Mouse (Mus musculus): ENCODE measurements around the gene Coq10a. TPM values are rescaled to one million over a fixed set of nuclear protein-coding genes. Genes with fewer than 3 reads are reported as not detected.
A peak's percentile ranks its signal among the peaks of the same experiment; 100 is the strongest.

Gene Coq10a
- polyA plus RNA-seq, 1 experiment from 2014 or later = 8.5 TPM

- Histone ChIP-seq H3K27ac (ENCODE audit: low read depth) (peak overlapping the region; percentile 86), H3K4me2 (ENCODE audit: low read depth, low read length) (peak overlapping the region; percentile 70), H3K9me3 (ENCODE audit: low read length) (no peaks in the 10 kb centered on the region), H3K36me3 (replicated peaks; ENCODE audit: insufficient read depth, low read length) (peaks cover 44% of the 10 kb centered on the region), H3K9ac (replicated peaks) (peak overlapping the region; percentile 82), H3K4me1 (ENCODE audit: insufficient read depth) (peaks cover 14% of the 10 kb centered on the region), H3K27me3 (ENCODE audit: insufficient read depth, low read length) (no peaks in the 10 kb centered on the region), H3K4me3 (ENCODE audit: low read depth, low read length) (peak overlapping the region; percentile 62)
- WGBS (ENCODE audit: insufficient replicate concordance) = 46% methylated on average over 8 of the region's 8 CpGs
- TF ChIP-seq EP300 (IDR thresholded peaks at IDR 0.05; ENCODE audit: low read depth) (no peak), CTCF (IDR thresholded peaks at IDR 0.05; ENCODE audit: low read depth) (no peak)
- ATAC-seq = no peak
- DNase-seq = no peak
Observed at GRCm38 (mm10) chr10:128323516-128323915, 45.3 kb downstream of the Coq10a start.

GRCm38 (mm10) chr10:128322141-128323108 is 46.4 kb downstream of the Coq10a start, which contains the start of gene Cnpy2:
Gene Cnpy2 (plus strand): TSS chr10:128322459.
- 1% methylated on average over 40 of the region's 40 CpGs for WGBS (ENCODE audit: insufficient replicate concordance)
- peak within 1 kb of the TSS; percentile 86 for H3K27ac ChIP-seq (ENCODE audit: low read depth)
- peak; percentile 85 for DNase-seq
- no peaks in the 10 kb centered on the region for H3K9me3 ChIP-seq (ENCODE audit: low read length)
- H3K27me3 ChIP-seq (ENCODE audit: insufficient read depth, low read length) = no peaks in the 10 kb centered on the region
- H3K36me3 ChIP-seq (replicated peaks; ENCODE audit: insufficient read depth, low read length) = peaks cover 49% of the 10 kb centered on the region
- peaks cover 14% of the 10 kb centered on the region for H3K4me1 ChIP-seq (ENCODE audit: insufficient read depth)
- no peak for TF ChIP-seq CTCF (IDR thresholded peaks at IDR 0.05; ENCODE audit: low read depth)
- TF ChIP-seq EP300 (IDR thresholded peaks at IDR 0.05; ENCODE audit: low read depth) = 0 out of 2 replicates have a peak, but pooled peaks have one; percentile 41
- H3K4me2 ChIP-seq (ENCODE audit: low read depth, low read length) = peak within 1 kb of the TSS; percentile 70
- H3K4me3 ChIP-seq (ENCODE audit: low read depth, low read length) = peak within 1 kb of the TSS; percentile 62
- H3K9ac ChIP-seq (replicated peaks) = peak within 1 kb of the TSS; percentile 82
- peak; percentile 81 for ATAC-seq

- no peak for ATAC-seq
- H3K36me3 ChIP-seq (replicated peaks; ENCODE audit: insufficient read depth, low read length) = peaks cover 50% of the 10 kb centered on the region
- H3K27me3 ChIP-seq (ENCODE audit: insufficient read depth, low read length) = no peaks in the 10 kb centered on the region
- H3K4me2 ChIP-seq (ENCODE audit: low read depth, low read length) = peak overlapping the region; percentile 70
- peaks cover 14% of the 10 kb centered on the region for H3K4me1 ChIP-seq (ENCODE audit: insufficient read depth)
- H3K9ac ChIP-seq (replicated peaks) = no peak overlapping the region
- H3K9me3 ChIP-seq (ENCODE audit: low read length) = no peaks in the 10 kb centered on the region
- 51% methylated on average over 12 of the region's 12 CpGs for WGBS (ENCODE audit: insufficient replicate concordance)
- H3K4me3 ChIP-seq (ENCODE audit: low read depth, low read length) = peak overlapping the region; percentile 62
- no peak for DNase-seq
- no peak for TF ChIP-seq CTCF (IDR thresholded peaks at IDR 0.05; ENCODE audit: low read depth)
- no peak for TF ChIP-seq EP300 (IDR thresholded peaks at IDR 0.05; ENCODE audit: low read depth)
- no peak overlapping the region for H3K27ac ChIP-seq (ENCODE audit: low read depth)
Observed at GRCm38 (mm10) chr10:128321641-128322040, 47.2 kb downstream of the Coq10a start.

- H3K4me1 ChIP-seq (ENCODE audit: insufficient read depth) = no peaks in the 10 kb centered on the region
- H3K9me3 ChIP-seq (ENCODE audit: low read length) = no peaks in the 10 kb centered on the region
- H3K9ac ChIP-seq (replicated peaks) = no peak overlapping the region
- TF ChIP-seq EP300 (IDR thresholded peaks at IDR 0.05; ENCODE audit: low read depth) = no peak
- no peak for TF ChIP-seq CTCF (IDR thresholded peaks at IDR 0.05; ENCODE audit: low read depth)
- H3K27ac ChIP-seq (ENCODE audit: low read depth) = no peak overlapping the region
- peaks cover 82% of the 10 kb centered on the region for H3K36me3 ChIP-seq (replicated peaks; ENCODE audit: insufficient read depth, low read length)
- WGBS (ENCODE audit: insufficient replicate concordance) = 76% methylated on average over 8 of the region's 8 CpGs
- ATAC-seq (peak; percentile 23; the same call in 1 of the 2 replicates), DNase-seq (no peak)
- no peaks in the 10 kb centered on the region for H3K27me3 ChIP-seq (ENCODE audit: insufficient read depth, low read length)
- no peak overlapping the region for H3K4me3 ChIP-seq (ENCODE audit: low read depth, low read length)
- H3K4me2 ChIP-seq (ENCODE audit: low read depth, low read length) = no peak overlapping the region
Observed at GRCm38 (mm10) chr10:128315578-128315977, 53.2 kb downstream of the Coq10a start.

Small RNA genes lying within 50 kb of the gene (microRNA-seq; reads per million reads assigned to microRNA genes)
- gene Gm25361 = not detected
- gene Gm26308 = not detected
- gene Mir6914 = not detected
- 1.2 reads per million for gene Mir6915

Other genes starting within 250 kb of the Coq10a start
- gene Rbms2, start 188.7 kb downstream of the Coq10a start, polyA plus RNA-seq (2015; fragmentation: Nextera tagmentation; extraction: Ambion mirVana) = 4.5 TPM in 2 replicates
- gene Gls2, start 174.5 kb downstream of the Coq10a start, polyA plus RNA-seq (2015; fragmentation: Nextera tagmentation; extraction: Ambion mirVana) = 48.8 and 67.3 TPM in 2 replicates
- 54.0 and 61.1 TPM in 2 replicates for gene Spryd4, start 157.2 kb downstream of the Coq10a start, polyA plus RNA-seq (2015; fragmentation: Nextera tagmentation; extraction: Ambion mirVana)
- gene Mip, start 143.2 kb downstream of the Coq10a start, polyA plus RNA-seq (2015; fragmentation: Nextera tagmentation; extraction: Ambion mirVana) = not detected in 2 replicates
- 15.1 and 18.5 TPM in 2 replicates for gene Timeless, start 136.9 kb downstream of the Coq10a start, polyA plus RNA-seq (2015; fragmentation: Nextera tagmentation; extraction: Ambion mirVana)
- 41.8 and 42.4 TPM in 2 replicates for gene Apon, start 114.9 kb downstream of the Coq10a start, polyA plus RNA-seq (2015; fragmentation: Nextera tagmentation; extraction: Ambion mirVana)
- 1,289 and 1,338 TPM in 2 replicates for gene Apof, start 100.3 kb downstream of the Coq10a start, polyA plus RNA-seq (2015; fragmentation: Nextera tagmentation; extraction: Ambion mirVana)
- gene Stat2, start 98.4 kb downstream of the Coq10a start, polyA plus RNA-seq (2015; fragmentation: Nextera tagmentation; extraction: Ambion mirVana) = 11.3 and 12.1 TPM in 2 replicates
- not detected in 2 replicates for gene Il23a, start 70.2 kb downstream of the Coq10a start, polyA plus RNA-seq (2015; fragmentation: Nextera tagmentation; extraction: Ambion mirVana)
- 9.2 and 10.2 TPM in 2 replicates for gene Pan2, start 65.7 kb downstream of the Coq10a start, polyA plus RNA-seq (2015; fragmentation: Nextera tagmentation; extraction: Ambion mirVana)
- gene Cnpy2, start 46.5 kb downstream of the Coq10a start, polyA plus RNA-seq (2015; fragmentation: Nextera tagmentation; extraction: Ambion mirVana) = 110 and 121 TPM in 2 replicates
- 45.3 and 51.4 TPM in 2 replicates for gene Cs, start 31.3 kb downstream of the Coq10a start, polyA plus RNA-seq (2015; fragmentation: Nextera tagmentation; extraction: Ambion mirVana)
- 2.0 and 2.7 TPM in 2 replicates for gene Ankrd52, start 8.1 kb upstream of the Coq10a start, polyA plus RNA-seq (2015; fragmentation: Nextera tagmentation; extraction: Ambion mirVana)
- gene Slc39a5, start 32.2 kb upstream of the Coq10a start, polyA plus RNA-seq (2015; fragmentation: Nextera tagmentation; extraction: Ambion mirVana) = 59.0 and 64.1 TPM in 2 replicates
- 33.7 and 33.8 TPM in 2 replicates for gene Nabp2, start 42.5 kb upstream of the Coq10a start, polyA plus RNA-seq (2015; fragmentation: Nextera tagmentation; extraction: Ambion mirVana)
- 7.2 and 7.3 TPM in 2 replicates for gene Rnf41, start 42.7 kb upstream of the Coq10a start, polyA plus RNA-seq (2015; fragmentation: Nextera tagmentation; extraction: Ambion mirVana)
- 13.4 and 14.7 TPM in 2 replicates for gene Smarcc2, start 90.3 kb upstream of the Coq10a start, polyA plus RNA-seq (2015; fragmentation: Nextera tagmentation; extraction: Ambion mirVana)
- 437 and 442 TPM in 2 replicates for gene Myl6, start 125.1 kb upstream of the Coq10a start, polyA plus RNA-seq (2015; fragmentation: Nextera tagmentation; extraction: Ambion mirVana)
- gene Myl6b, start 129.7 kb upstream of the Coq10a start, polyA plus RNA-seq (2015; fragmentation: Nextera tagmentation; extraction: Ambion mirVana) = 1.5 and 1.7 TPM in 2 replicates
- gene Esyt1, start 156.9 kb upstream of the Coq10a start, polyA plus RNA-seq (2015; fragmentation: Nextera tagmentation; extraction: Ambion mirVana) = 6.6 and 7.6 TPM in 2 replicates
- gene Zc3h10, start 178.8 kb upstream of the Coq10a start, polyA plus RNA-seq (2015; fragmentation: Nextera tagmentation; extraction: Ambion mirVana) = 5.0 and 5.4 TPM in 2 replicates
- gene Rpl41, start 180.3 kb upstream of the Coq10a start, polyA plus RNA-seq (2015; fragmentation: Nextera tagmentation; extraction: Ambion mirVana) = 2,058 and 2,065 TPM in 2 replicates
- gene Pa2g4, start 197.0 kb upstream of the Coq10a start, polyA plus RNA-seq (2015; fragmentation: Nextera tagmentation; extraction: Ambion mirVana) = 81.9 and 85.1 TPM in 2 replicates
- gene Erbb3, start 220.7 kb upstream of the Coq10a start, polyA plus RNA-seq (2015; fragmentation: Nextera tagmentation; extraction: Ambion mirVana) = 7.3 and 7.8 TPM in 2 replicates